ENCODE assay signal across 9 mouse cellular contexts in genomic region chr16:45192613-45193012, GRCm38 (mm10). TPM values are rescaled to one million over a fixed set of nuclear protein-coding genes. Genes with fewer than 3 reads are reported as not detected.
DNase-seq lines count a peak whose midpoint lies in the region; ATAC-seq and TF ChIP-seq lines count a peak whose summit lies in the region.
"Had no signal": no experiment of that assay in that cellular context is flagged by ENCODE, and none has a peak within 500 bp of the region (broad histone marks: within the 10 kb centered on the region; RNA-seq: fewer than 3 reads in every experiment).

No protein-coding gene starts in this region.

- no peaks in the 10 kb centered on the region for H3K4me1 ChIP-seq in MEL (ENCODE audit: control insufficient read depth in 1 of 2, insufficient read depth in 2 of 2, low read length in 2 of 2)
- no peaks in the 10 kb centered on the region for H3K4me1 ChIP-seq in forebrain, embryonic 12.5 days
- no peaks in the 10 kb centered on the region for H3K4me1 ChIP-seq in hindbrain, embryonic 10.5 days (replicated peaks)
- H3K4me1 ChIP-seq: liver, embryonic 15.5 days had no signal

- H3K9ac ChIP-seq in MEL (ENCODE audit: control insufficient read depth, low read depth, low read length, poor library complexity, severe bottlenecking): no peak overlapping the region
- no peak overlapping the region for H3K9ac ChIP-seq in forebrain, embryonic 12.5 days
- H3K9ac ChIP-seq: liver, embryonic 15.5 days had no signal

- peak; percentile 27 for TF ChIP-seq RAD21 in MEL (IDR thresholded peaks at IDR 0.05; ENCODE audit: low read depth, low read length)

- no peak overlapping the region for H3K4me3 ChIP-seq in MEL (ENCODE audit: control insufficient read depth in 1 of 2, insufficient read depth in 1 of 2, low read depth in 2 of 2, low read length in 2 of 2)
- no peak overlapping the region for H3K4me3 ChIP-seq in forebrain, embryonic 12.5 days (replicated peaks)
- no peak overlapping the region for H3K4me3 ChIP-seq in hindbrain, embryonic 10.5 days
- H3K4me3 ChIP-seq: liver, embryonic 15.5 days had no signal

- TF ChIP-seq CTCF in MEL (IDR thresholded peaks at IDR 0.05 in 2 of 3, conservative IDR thresholded peaks at IDR 0.05 in 1 of 3; ENCODE audit: control insufficient read depth in 1 of 3, insufficient read depth in 1 of 3, low read depth in 2 of 3, low read length in 3 of 3, poor library complexity in 1 of 3, severe bottlenecking in 1 of 3): peak; percentile 52 to 89 (median 67)

- peak; percentile 47; the same call in 1 of the 2 replicates for ATAC-seq in forebrain, embryonic 12.5 days (ENCODE audit: low FRiP score)
- ATAC-seq in megakaryocyte, adult 5-6 weeks (ENCODE audit: poor library complexity, severe bottlenecking): peak; percentile 90

- TF ChIP-seq EP300 in MEL (IDR thresholded peaks at IDR 0.05; ENCODE audit: low read depth in 1 of 2, low read length in 2 of 2): no peak

- H3K27ac ChIP-seq in MEL (ENCODE audit: control insufficient read depth, low read depth, low read length): no peak overlapping the region
- H3K27ac ChIP-seq in forebrain, embryonic 12.5 days: no peak overlapping the region
- no peak overlapping the region for H3K27ac ChIP-seq in hindbrain, embryonic 10.5 days
- H3K27ac ChIP-seq: liver, embryonic 15.5 days had no signal

- no peak overlapping the region for H3K4me2 ChIP-seq in forebrain, embryonic 12.5 days
- H3K4me2 ChIP-seq: liver, embryonic 15.5 days had no signal

- H3K79me2 ChIP-seq in MEL (ENCODE audit: control insufficient read depth, insufficient read depth, low read length, poor library complexity): no peaks in the 10 kb centered on the region

- H3K9me3 ChIP-seq in MEL (replicated peaks; ENCODE audit: insufficient read depth, low read length): no peaks in the 10 kb centered on the region
- H3K9me3 ChIP-seq in forebrain, embryonic 12.5 days: no peaks in the 10 kb centered on the region
- no peaks in the 10 kb centered on the region for H3K9me3 ChIP-seq in hindbrain, embryonic 10.5 days
- H3K9me3 ChIP-seq: liver, embryonic 15.5 days had no signal

- no peaks in the 10 kb centered on the region; a peak in 1 of 4 replicates for H3K36me3 ChIP-seq in MEL (ENCODE audit: control insufficient read depth in 1 of 2, insufficient read depth in 2 of 2, low read length in 2 of 2)
- 0 out of 2 replicates have a peak, but pooled peaks cover 5% of the 10 kb centered on the region for H3K36me3 ChIP-seq in forebrain, embryonic 12.5 days (replicated peaks)
- 0 out of 2 replicates have a peak, but pooled peaks cover 15% of the 10 kb centered on the region for H3K36me3 ChIP-seq in hindbrain, embryonic 10.5 days

- no peak for TF ChIP-seq POLR2A in MEL (IDR thresholded peaks at IDR 0.05; ENCODE audit: control insufficient read depth in 1 of 2, insufficient read depth in 1 of 2, low read depth in 1 of 2, low read length in 2 of 2, poor library complexity in 1 of 2)

- H3K27me3 ChIP-seq in MEL (ENCODE audit: control insufficient read depth in 1 of 2, insufficient read depth in 2 of 2, low read length in 2 of 2): no peaks in the 10 kb centered on the region
- H3K27me3 ChIP-seq in forebrain, embryonic 12.5 days: no peaks in the 10 kb centered on the region
- H3K27me3 ChIP-seq in hindbrain, embryonic 10.5 days (ENCODE audit: insufficient read depth, poor library complexity, severe bottlenecking): no peaks in the 10 kb centered on the region
- H3K27me3 ChIP-seq: liver, embryonic 15.5 days had no signal

- peak; percentile 83 for DNase-seq in MEL (ENCODE audit: low read depth, low spot score)
- peak; percentile 62 for DNase-seq in c-Kit-positive CD71-negative TER-119-negative erythroid progenitor cells, embryonic 14.5 days (ENCODE audit: low read depth)
- DNase-seq in hindbrain, embryonic 10.5 days (ENCODE audit: low spot score): peak; percentile 74
- DNase-seq in layer of hippocampus, postnatal 10 days (ENCODE audit: low spot score in 2 of 2): peak; percentile 86 to 87
- peak; percentile 77 to 87 for DNase-seq in right cerebral cortex, postnatal 10 days (ENCODE audit: low spot score in 2 of 2)
- peak; percentile 75 for DNase-seq in urinary bladder, postnatal 14 days (ENCODE audit: low spot score)

- 3% methylated on average over 1 of the region's 1 CpGs for WGBS in forebrain, embryonic 12.5 days
- 8% methylated on average over 1 of the region's 1 CpGs for WGBS in hindbrain, embryonic 10.5 days

TF ChIP-seq in MEL, 35 proteins besides CTCF, POLR2A, EP300 and RAD21:
- peak; percentile 61 for TF ChIP-seq SMC3 (IDR thresholded peaks at IDR 0.05; ENCODE audit: low read depth, low read length)
- no peak for TF ChIP-seq TAL1 (IDR thresholded peaks at IDR 0.05; ENCODE audit: low read length)
- TF ChIP-seq MYC (IDR thresholded peaks at IDR 0.05; ENCODE audit: low read depth, low read length): 0 out of 2 replicates have a peak, but pooled peaks have one; percentile 57

RNA-seq across cellular contexts. Expression of gene Btla, which starts 31.5 kb away (rescaled TPM):
- not detected in 2 replicates for total RNA-seq in MEL (2012; rRNA removed)
- polyA plus RNA-seq in MEL (2012; ENCODE audit: insufficient read depth in 1 of 2, insufficient read length in 2 of 2, low read depth in 1 of 2, low replicate concordance in 2 of 2, missing spikeins in 1 of 2): not detected
- 0.18 and 0.35 TPM in 2 replicates for polyA plus RNA-seq in forebrain, embryonic 12.5 days (2016; fragmentation: Nextera tagmentation; extraction: Ambion mirVana)
- 0.24 and 0.30 TPM in 2 replicates for polyA plus RNA-seq in hindbrain, embryonic 10.5 days (2016; fragmentation: Nextera tagmentation; extraction: Ambion mirVana)
- total RNA-seq in layer of hippocampus, postnatal 10 days (2021): under 1 TPM; 0.13 to 0.14 TPM
- 44.9 and 54.9 TPM in 2 replicates for total RNA-seq in megakaryocyte, adult 5-6 weeks (2015)
- total RNA-seq in megakaryocyte, adult 5-6 weeks (2017): 51.8 and 55.8 TPM in 2 replicates

RNA-seq across cellular contexts. Expression of gene Atg3, which starts 34.0 kb away (rescaled TPM):
- total RNA-seq in MEL (2012; rRNA removed): 23.8 and 25.8 TPM in 2 replicates
- 10 to 100 TPM in 1 of 2 experiments, not detected in 1; 39.8 TPM for polyA plus RNA-seq in MEL (2012; ENCODE audit: insufficient read depth in 1 of 2, insufficient read length in 2 of 2, low read depth in 1 of 2, low replicate concordance in 2 of 2, missing spikeins in 1 of 2)
- polyA plus RNA-seq in forebrain, embryonic 12.5 days (2016; fragmentation: Nextera tagmentation; extraction: Ambion mirVana): 38.9 and 43.1 TPM in 2 replicates
- 36.5 and 36.9 TPM in 2 replicates for polyA plus RNA-seq in hindbrain, embryonic 10.5 days (2016; fragmentation: Nextera tagmentation; extraction: Ambion mirVana)
- 10 to 100 TPM; 44.3 to 45.9 TPM for total RNA-seq in layer of hippocampus, postnatal 10 days (2021)
- 117 and 132 TPM in 2 replicates for total RNA-seq in megakaryocyte, adult 5-6 weeks (2015)
- 92.7 and 98.2 TPM in 2 replicates for total RNA-seq in megakaryocyte, adult 5-6 weeks (2017)

RNA-seq across cellular contexts. Expression of gene Slc35a5, which starts 34.1 kb away (rescaled TPM):
- 2.5 and 3.9 TPM in 2 replicates for total RNA-seq in MEL (2012; rRNA removed)
- 1 to 10 TPM in 1 of 2 experiments, not detected in 1; 5.2 TPM for polyA plus RNA-seq in MEL (2012; ENCODE audit: insufficient read depth in 1 of 2, insufficient read length in 2 of 2, low read depth in 1 of 2, low replicate concordance in 2 of 2, missing spikeins in 1 of 2)
- 20.5 and 22.0 TPM in 2 replicates for polyA plus RNA-seq in forebrain, embryonic 12.5 days (2016; fragmentation: Nextera tagmentation; extraction: Ambion mirVana)
- 14.6 and 16.6 TPM in 2 replicates for polyA plus RNA-seq in hindbrain, embryonic 10.5 days (2016; fragmentation: Nextera tagmentation; extraction: Ambion mirVana)
- total RNA-seq in layer of hippocampus, postnatal 10 days (2021): 10 to 100 TPM; 53.8 to 55.8 TPM
- total RNA-seq in megakaryocyte, adult 5-6 weeks (2015): 42.4 and 45.9 TPM in 2 replicates
- 30.9 and 42.2 TPM in 2 replicates for total RNA-seq in megakaryocyte, adult 5-6 weeks (2017)

Comparison
In these comparisons a context has a peak if more than half of its experiments do, and no peak if none do; other contexts are left out.
1. RNA of gene Btla, which starts 31.5 kb away (total RNA-seq): 44.9 to 55.8 TPM in megakaryocyte, adult 5-6 weeks; 0.13 to 0.14 TPM in layer of hippocampus, postnatal 10 days and not detected in MEL; every median in the first group is over 10 times any median in the second.
2. Peak in every context shown above with its lines, with median percentiles within 50 percentile points of each other: DNase-seq.